Mouse (Mus musculus) limb, embryonic 14.5 days (tissue): ENCODE data around the gene Platr17. TPM values are rescaled to one million over a fixed set of nuclear protein-coding genes. Genes with fewer than 3 reads are reported as not detected.

ENCODE experiments used
- ATAC-seq: fragments of 200-750 bp; cut with Nextera tagmentation; 2 replicates; pipeline ENCODE4 v1.8.0; 2017; ENCODE audit warnings: low read depth, moderate number of reproducible peaks, moderate TSS enrichment; ENCODE audit not compliant: low FRiP score
- DNase-seq: peaks from one replicate; pipeline ENCODE4 v3.0.0-alpha.2; 2015; ENCODE audit warnings: low spot score
- H3K27ac ChIP-seq: fragments of 300-500 bp; sonication (generic); replicated peaks from 2 replicates; pipeline ENCODE4 v1.5.1; 2014; ENCODE audit warnings: low read depth, mild to moderate bottlenecking, low read length, moderate library complexity, mixed read lengths
- H3K27me3 ChIP-seq: fragments of 300-500 bp; sonication (generic); 2 replicates; pipeline ENCODE4 v1.6.1; 2014; ENCODE audit warnings: low read length, mixed read lengths; ENCODE audit not compliant: control insufficient read depth, insufficient read depth
- H3K36me3 ChIP-seq: fragments of 300-500 bp; sonication (generic); 2 replicates; pipeline ENCODE4 v1.6.1; 2014; ENCODE audit warnings: mild to moderate bottlenecking, low read length, moderate library complexity, mixed read lengths; ENCODE audit not compliant: control insufficient read depth, insufficient read depth
- H3K4me1 ChIP-seq: fragments of 300-500 bp; sonication (generic); 2 replicates; pipeline ENCODE4 v1.6.1; 2014; ENCODE audit warnings: antibody characterized with exemption, low read length, mixed read lengths; ENCODE audit not compliant: control insufficient read depth, insufficient read depth
- H3K4me2 ChIP-seq: fragments of 300-500 bp; sonication (generic); replicated peaks from 2 replicates; pipeline ENCODE4 v1.6.1; 2014; ENCODE audit warnings: low read depth, mild to moderate bottlenecking, low read length, moderate library complexity; ENCODE audit not compliant: severe bottlenecking
- H3K4me3 ChIP-seq: fragments of 300-500 bp; sonication (generic); replicated peaks from 2 replicates; pipeline ENCODE4 v1.5.1; 2014; ENCODE audit warnings: low read length
- H3K9ac ChIP-seq: fragments of 300-500 bp; sonication (generic); 2 replicates; pipeline ENCODE4 v1.6.1; 2014; ENCODE audit warnings: mild to moderate bottlenecking, low read depth, low read length, moderate library complexity; ENCODE audit not compliant: severe bottlenecking
- H3K9me3 ChIP-seq: fragments of 300-500 bp; sonication (generic); 2 replicates; pipeline ENCODE4 v1.6.1; 2016; ENCODE audit warnings: low read length; ENCODE audit not compliant: control insufficient read depth
- POLR2A ChIP-seq: fragments of 200-500 bp; IDR thresholded peaks from 2 replicates; pipeline ENCODE4 v1.8.0; 2012; ENCODE audit warnings: inconsistent platforms, mild to moderate bottlenecking, moderate library complexity, borderline replicate concordance; ENCODE audit not compliant: insufficient read depth, insufficient read length; ENCODE audit errors: extremely low read depth
- WGBS: fragments of 180-500 bp; shearing (Covaris S2); extraction: QIAGEN DNeasy Blood & Tissue Kit; methylation state at CpG from one replicate; pipeline ENCODE4 v1.1.7; 2014; 5-methylcytosine and 5-hydroxymethylcytosine counted together
- polyA plus RNA-seq, 2 experiments: library from polyadenylated mRNA; depleted of rRNA in 1 of 2; stranded (reverse) in 1 of 2; unstranded in 1 of 2; fragments of >200 nt; fragmentation: Nextera tagmentation in 1 of 2; extraction: Ambion mirVana in 1 of 2; gene quantifications; 2 replicates each; pipeline versions ENCODE4 v1.2.1 to v1.2.3; 2012 to 2014

Gene Platr17
- polyA plus RNA-seq, 2 experiments = 0.34 to 0.40 TPM

DNA sequence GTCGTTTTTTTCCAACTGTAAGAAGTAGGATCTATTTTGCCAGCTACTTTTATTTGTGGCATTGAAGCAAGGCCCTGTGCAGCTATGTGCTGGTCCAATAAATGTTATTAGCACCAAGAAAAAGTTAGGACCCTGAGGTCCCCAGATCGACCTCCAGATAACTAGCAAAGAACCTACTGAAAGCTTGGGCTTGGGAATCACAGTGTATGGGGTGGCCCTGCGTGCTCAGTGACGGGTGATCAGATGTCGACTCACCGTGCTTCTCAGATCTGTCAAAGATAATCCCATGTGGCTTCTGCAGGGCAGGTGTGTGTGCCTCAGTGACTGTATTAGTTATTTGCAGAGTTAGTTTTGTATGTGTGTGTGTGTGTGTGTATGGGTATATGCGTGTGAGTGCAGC, 16.4 kb downstream of the Platr17 start:
- H3K4me3 ChIP-seq = no peak overlapping the region
- no peaks in the 10 kb centered on the region for H3K27me3 ChIP-seq
- H3K4me1 ChIP-seq = peaks cover 10% of the 10 kb centered on the region
- 89% methylated on average over 7 of the region's 7 CpGs for WGBS
- DNase-seq = no peak
- ATAC-seq = no peak
- no peak overlapping the region for H3K9ac ChIP-seq
- no peak overlapping the region for H3K4me2 ChIP-seq
- no peak for TF ChIP-seq POLR2A
- peaks cover 13% of the 10 kb centered on the region for H3K36me3 ChIP-seq
- no peak overlapping the region for H3K27ac ChIP-seq
- H3K9me3 ChIP-seq = no peaks in the 10 kb centered on the region

DNA sequence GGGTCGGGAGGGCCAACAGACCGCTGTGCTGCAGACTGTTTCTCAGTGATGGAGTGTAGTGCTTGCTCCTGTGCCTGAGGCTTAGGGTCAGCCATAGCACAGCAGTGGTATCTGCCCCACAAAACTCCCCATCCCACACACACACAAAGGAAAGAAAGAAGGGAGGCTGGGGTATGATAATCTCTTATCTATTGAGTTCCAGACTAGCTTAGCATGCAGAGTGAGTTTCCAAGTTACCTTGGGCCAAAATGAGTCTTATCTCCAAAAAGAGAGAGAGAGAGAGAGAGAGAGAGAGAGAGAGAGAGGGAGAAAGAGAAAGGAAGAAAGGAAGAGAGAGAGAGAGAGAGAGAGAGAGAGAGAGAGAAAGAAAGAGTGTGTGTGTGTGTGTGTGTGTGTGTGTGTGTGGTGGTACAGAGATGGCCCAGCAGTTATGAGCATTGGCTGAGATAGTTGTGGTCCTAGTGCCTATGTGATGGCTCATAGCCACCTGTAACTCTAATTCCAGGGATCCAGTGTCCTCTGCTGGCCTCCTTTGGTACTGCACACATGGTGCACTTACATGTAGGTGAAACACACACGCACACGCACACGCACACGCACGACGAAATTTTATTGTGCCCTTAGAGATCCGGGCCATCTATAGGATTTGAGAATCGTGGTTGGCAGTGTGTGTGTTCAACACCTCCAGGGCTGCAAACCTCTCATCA, 19.8 kb downstream of the Platr17 start:
- no peak overlapping the region for H3K4me2 ChIP-seq
- no peak overlapping the region for H3K27ac ChIP-seq
- no peaks in the 10 kb centered on the region for H3K27me3 ChIP-seq
- H3K4me3 ChIP-seq = no peak overlapping the region
- DNase-seq = no peak
- peaks cover 8% of the 10 kb centered on the region for H3K4me1 ChIP-seq
- no peak for TF ChIP-seq POLR2A
- H3K36me3 ChIP-seq = peaks cover 16% of the 10 kb centered on the region
- 83% methylated on average over 10 of the region's 10 CpGs for WGBS
- no peaks in the 10 kb centered on the region for H3K9me3 ChIP-seq
- no peak overlapping the region for H3K9ac ChIP-seq
- ATAC-seq = no peak

DNA sequence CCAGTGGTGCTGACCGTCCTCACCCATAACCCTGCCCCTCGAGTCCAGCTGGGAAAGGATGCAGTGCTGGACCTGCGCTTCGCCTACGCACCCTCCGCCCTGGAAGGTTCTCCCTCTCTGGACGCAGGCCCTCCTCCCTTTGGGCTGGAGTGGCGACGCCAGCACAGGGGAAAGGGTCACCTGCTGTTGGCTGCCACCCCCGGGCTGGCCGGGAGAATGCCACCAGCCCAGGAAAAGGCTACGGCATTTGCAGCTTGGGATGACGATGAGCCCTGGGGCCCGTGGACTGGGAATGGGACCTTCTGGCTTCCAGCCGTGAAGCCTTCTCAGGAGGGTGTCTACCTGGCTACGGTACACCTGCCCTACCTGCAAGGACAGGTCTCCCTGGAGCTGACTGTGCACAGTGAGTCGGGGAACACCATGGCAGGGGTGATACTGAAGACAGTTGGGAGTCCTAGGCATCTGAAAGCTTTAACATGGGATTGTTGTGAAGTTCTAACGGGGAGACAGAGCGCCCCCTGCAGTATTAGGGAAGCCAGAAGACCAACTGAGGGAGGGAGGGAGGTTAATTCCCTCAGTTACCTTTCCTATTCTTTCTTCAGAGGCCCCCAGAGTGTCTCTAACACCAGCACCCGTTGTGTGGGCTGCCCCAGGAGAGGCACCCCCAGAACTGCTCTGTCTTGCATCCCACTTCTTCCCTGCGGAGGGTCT, 20.6 kb downstream of the Platr17 start:
- H3K4me2 ChIP-seq = no peak overlapping the region
- no peaks in the 10 kb centered on the region for H3K9me3 ChIP-seq
- no peak overlapping the region for H3K27ac ChIP-seq
- DNase-seq = no peak
- no peak overlapping the region for H3K4me3 ChIP-seq
- TF ChIP-seq POLR2A = no peak
- H3K27me3 ChIP-seq = no peaks in the 10 kb centered on the region
- no peak for ATAC-seq
- H3K36me3 ChIP-seq = peaks cover 16% of the 10 kb centered on the region
- H3K9ac ChIP-seq = no peak overlapping the region
- 82% methylated on average over 21 of the region's 21 CpGs for WGBS
- peaks cover 8% of the 10 kb centered on the region for H3K4me1 ChIP-seq

DNA sequence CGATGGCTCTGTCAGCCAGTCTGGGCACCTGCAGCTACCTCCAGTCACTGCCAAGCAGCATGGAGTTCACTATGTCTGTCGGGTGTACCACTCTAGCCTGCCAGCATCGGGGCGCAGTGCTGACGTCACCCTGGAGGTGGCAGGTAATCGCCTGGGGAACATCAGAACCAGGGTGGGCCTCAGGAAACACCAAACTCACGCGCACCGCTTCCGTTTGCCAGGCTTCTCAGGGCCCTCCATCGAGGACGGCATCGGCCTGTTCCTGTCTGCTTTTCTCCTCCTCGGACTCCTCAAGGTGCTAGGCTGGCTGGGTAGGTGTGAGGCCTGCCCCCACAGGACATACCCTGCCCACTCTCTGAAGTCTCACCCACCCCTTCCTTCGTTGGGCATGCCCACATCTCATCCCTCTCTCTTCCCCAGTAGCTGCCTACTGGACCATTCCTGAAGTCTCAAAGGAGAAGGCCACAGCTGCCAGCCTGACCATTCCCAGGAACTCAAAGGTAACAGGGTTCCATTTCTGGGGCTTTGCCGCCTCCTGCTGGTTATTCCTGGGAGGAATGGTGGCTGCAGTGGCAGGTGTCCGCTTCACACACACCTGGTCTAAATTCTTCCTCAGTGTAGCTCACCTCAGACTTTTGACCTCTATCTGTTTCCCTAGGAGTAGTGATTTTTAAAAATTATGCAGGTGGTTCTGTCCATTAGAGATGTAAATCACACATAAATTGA, 21.4 kb downstream of the Platr17 start:
- Histone ChIP-seq H3K27ac (no peak overlapping the region), H3K4me2 (no peak overlapping the region), H3K36me3 (peaks cover 16% of the 10 kb centered on the region), H3K4me3 (no peak overlapping the region), H3K9me3 (no peaks in the 10 kb centered on the region), H3K4me1 (peaks cover 13% of the 10 kb centered on the region), H3K27me3 (no peaks in the 10 kb centered on the region), H3K9ac (no peak overlapping the region)
- ATAC-seq (no peak), DNase-seq (no peak)
- TF ChIP-seq POLR2A = no peak
- WGBS = 77% methylated on average over 15 of the region's 17 CpGs

DNA sequence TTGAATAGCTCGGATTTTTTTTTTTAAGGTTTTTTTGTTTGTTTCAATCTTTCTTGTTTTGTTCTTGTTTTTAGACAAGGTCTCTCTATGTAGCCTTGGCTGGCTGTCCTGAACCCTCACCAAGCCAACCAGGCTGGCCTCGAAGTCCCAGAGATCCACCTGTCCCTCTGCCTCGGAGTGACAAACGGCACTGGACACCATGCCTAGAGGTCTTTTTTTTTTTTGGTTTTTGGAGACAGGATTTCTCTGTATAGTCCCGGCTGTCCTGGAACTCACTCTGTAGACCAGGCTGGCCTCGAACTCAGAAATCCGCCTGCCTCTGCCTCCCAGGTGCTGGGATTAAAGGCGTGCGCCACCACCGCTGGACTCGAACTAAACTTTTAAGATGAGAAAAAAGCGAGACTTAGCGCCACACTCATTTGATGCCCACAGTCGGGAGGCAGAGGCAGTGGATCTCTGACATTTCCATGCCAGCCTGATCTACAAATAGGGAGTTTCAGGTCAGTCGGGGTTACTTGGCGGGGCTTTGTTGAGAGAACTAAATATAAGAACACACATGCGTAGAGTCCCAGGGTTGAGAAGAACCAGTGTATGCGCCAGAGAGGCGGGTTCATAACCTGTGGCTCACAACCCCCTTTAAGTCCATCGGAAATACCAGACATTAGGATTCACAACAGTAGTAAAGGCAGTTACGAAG, 23.5 kb downstream of the Platr17 start:
- H3K27ac ChIP-seq = no peak overlapping the region
- ATAC-seq = no peak
- H3K36me3 ChIP-seq = peaks cover 30% of the 10 kb centered on the region
- 57% methylated on average over 21 of the region's 21 CpGs for WGBS
- H3K4me2 ChIP-seq = peak overlapping the region; percentile 98
- H3K9ac ChIP-seq = peak overlapping the region; percentile 72
- peaks cover 15% of the 10 kb centered on the region for H3K4me1 ChIP-seq
- no peak for DNase-seq
- no peaks in the 10 kb centered on the region for H3K27me3 ChIP-seq
- H3K9me3 ChIP-seq = no peaks in the 10 kb centered on the region
- peak overlapping the region; percentile 84 for H3K4me3 ChIP-seq
- TF ChIP-seq POLR2A = no peak
